Mouse (Mus musculus): ENCODE results near the gene Mef2b. TPM values are rescaled to one million over a fixed set of nuclear protein-coding genes. Genes with fewer than 3 reads are reported as not detected.

Gene Mef2b
- polyA plus RNA-seq, 2 experiments: 0.04 TPM; not detected in 1

DNA sequence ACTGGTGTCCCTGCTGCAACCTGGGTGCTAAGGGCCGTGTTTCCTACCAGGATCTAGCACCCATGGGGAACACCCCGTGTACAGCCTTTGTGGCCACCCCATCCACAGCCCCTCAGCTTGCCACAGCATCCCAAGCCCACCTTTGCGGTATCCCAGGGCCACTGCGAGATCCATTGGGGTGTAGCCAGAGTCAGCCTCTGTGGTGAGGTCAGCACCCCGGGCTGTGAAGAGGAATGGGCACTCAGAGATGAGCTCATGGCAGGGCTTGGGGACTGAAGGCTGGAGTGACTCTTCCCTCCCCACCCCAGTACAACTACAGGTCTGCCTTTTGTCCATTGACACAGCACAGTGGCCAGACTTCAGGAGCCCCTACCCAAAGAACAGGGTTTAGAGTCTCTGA, 5.4 kb upstream of the Mef2b start:
- no peak overlapping the region for H3K27ac ChIP-seq
- DNase-seq (ENCODE audit: low read depth in 3 of 3, low spot score in 3 of 3) (no peak), ATAC-seq (ENCODE audit: insufficient read depth) (no peak)
- H3K9me3 ChIP-seq (ENCODE audit: control insufficient read depth, low read length): no peaks in the 10 kb centered on the region
- peaks cover 10% of the 10 kb centered on the region for H3K36me3 ChIP-seq (replicated peaks; ENCODE audit: control insufficient read depth, insufficient read depth, low read depth)
- no peak overlapping the region for H3K4me3 ChIP-seq (ENCODE audit: insufficient read depth in 1 of 2, low read depth in 2 of 2, low read length in 2 of 2)
- 78% methylated on average over 5 of the region's 5 CpGs for WGBS (ENCODE audit: insufficient replicate concordance)
- no peak overlapping the region for H3K4me2 ChIP-seq (ENCODE audit: low read depth)
- no peaks in the 10 kb centered on the region for H3K27me3 ChIP-seq (ENCODE audit: control insufficient read depth, insufficient read depth, low read length)
- H3K9ac ChIP-seq (replicated peaks): no peak overlapping the region
- peaks cover 14 to 26% of the 10 kb centered on the region in 2 experiments for H3K4me1 ChIP-seq (replicated peaks; ENCODE audit: control insufficient read depth in 2 of 2, insufficient read depth in 2 of 2, low read length in 1 of 2)
- TF ChIP-seq CTCF (IDR thresholded peaks at IDR 0.05; ENCODE audit: low read depth): no peak
- TF ChIP-seq EP300 (IDR thresholded peaks at IDR 0.05; ENCODE audit: low read depth): no peak

DNA sequence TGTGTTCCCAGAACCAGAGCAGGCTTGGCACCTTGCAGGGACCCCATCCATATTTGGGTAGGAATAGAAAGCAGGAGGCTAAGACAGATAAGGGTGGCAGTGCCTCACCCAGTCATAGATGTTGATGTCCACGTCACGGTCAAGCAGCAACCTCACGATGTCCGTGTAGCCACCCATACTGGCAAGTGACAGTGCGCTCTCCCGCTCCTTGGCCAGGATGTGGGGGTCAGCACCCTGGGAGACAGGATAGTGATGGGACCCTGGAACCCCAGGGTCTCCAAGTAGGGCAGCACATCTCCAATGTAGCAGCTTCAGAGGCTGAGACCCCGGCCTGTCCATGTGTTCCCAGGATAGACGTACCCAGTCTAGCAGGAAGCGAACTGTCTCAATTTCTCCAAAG, 4.6 kb upstream of the Mef2b start:
- Histone ChIP-seq H3K9me3 (ENCODE audit: control insufficient read depth, low read length) (no peaks in the 10 kb centered on the region), H3K27ac (no peak overlapping the region), H3K4me1 (replicated peaks; ENCODE audit: control insufficient read depth in 2 of 2, insufficient read depth in 2 of 2, low read length in 1 of 2) (peaks cover 14 to 19% of the 10 kb centered on the region in 2 experiments), H3K9ac (replicated peaks) (no peak overlapping the region), H3K4me3 (ENCODE audit: insufficient read depth in 1 of 2, low read depth in 2 of 2, low read length in 2 of 2) (no peak overlapping the region), H3K27me3 (ENCODE audit: control insufficient read depth, insufficient read depth, low read length) (no peaks in the 10 kb centered on the region), H3K4me2 (ENCODE audit: low read depth) (no peak overlapping the region), H3K36me3 (replicated peaks; ENCODE audit: control insufficient read depth, insufficient read depth, low read depth) (peaks cover 10% of the 10 kb centered on the region)
- DNase-seq (ENCODE audit: low read depth in 3 of 3, low spot score in 3 of 3) (no peak), ATAC-seq (ENCODE audit: insufficient read depth) (no peak)
- WGBS (ENCODE audit: insufficient replicate concordance): 70% methylated on average over 9 of the region's 9 CpGs
- TF ChIP-seq EP300 (IDR thresholded peaks at IDR 0.05; ENCODE audit: low read depth): no peak
- TF ChIP-seq CTCF (IDR thresholded peaks at IDR 0.05; ENCODE audit: low read depth): no peak

DNA sequence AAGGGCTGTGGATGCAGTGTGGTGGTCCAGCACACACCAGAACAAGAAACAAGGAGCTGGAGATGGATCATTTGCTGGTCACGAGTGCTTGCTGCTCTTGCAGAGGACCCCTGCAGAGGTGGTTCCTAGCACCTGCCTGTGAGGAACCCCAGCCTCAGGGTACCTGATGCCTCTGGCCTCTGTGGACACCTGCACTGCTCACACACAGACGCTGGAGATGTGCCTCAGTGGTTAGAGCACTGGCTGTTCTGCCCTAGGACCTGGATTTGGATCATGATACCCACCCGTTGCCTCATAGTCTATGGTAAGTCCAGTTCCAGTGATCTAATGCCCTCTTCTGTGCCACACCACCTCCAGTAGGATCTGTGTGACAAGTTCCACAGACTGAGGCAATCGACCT, 2.9 kb upstream of the Mef2b start:
- H3K4me2 ChIP-seq (ENCODE audit: low read depth): no peak overlapping the region
- no peaks in the 10 kb centered on the region for H3K9me3 ChIP-seq (ENCODE audit: control insufficient read depth, low read length)
- no peak overlapping the region for H3K4me3 ChIP-seq (ENCODE audit: insufficient read depth in 1 of 2, low read depth in 2 of 2, low read length in 2 of 2)
- DNase-seq (ENCODE audit: low read depth in 3 of 3, low spot score in 3 of 3) (no peak), ATAC-seq (ENCODE audit: insufficient read depth) (no peak)
- no peak overlapping the region for H3K9ac ChIP-seq (replicated peaks)
- TF ChIP-seq CTCF (IDR thresholded peaks at IDR 0.05; ENCODE audit: low read depth) (no peak), EP300 (IDR thresholded peaks at IDR 0.05; ENCODE audit: low read depth) (no peak)
- no peak overlapping the region for H3K27ac ChIP-seq
- WGBS (ENCODE audit: insufficient replicate concordance): 70% methylated on average over 4 of the region's 4 CpGs
- H3K4me1 ChIP-seq (replicated peaks; ENCODE audit: control insufficient read depth in 2 of 2, insufficient read depth in 2 of 2, low read length in 1 of 2): peaks cover 14 to 25% of the 10 kb centered on the region in 2 experiments
- no peaks in the 10 kb centered on the region for H3K27me3 ChIP-seq (ENCODE audit: control insufficient read depth, insufficient read depth, low read length)
- H3K36me3 ChIP-seq (replicated peaks; ENCODE audit: control insufficient read depth, insufficient read depth, low read depth): peaks cover 10% of the 10 kb centered on the region

DNA sequence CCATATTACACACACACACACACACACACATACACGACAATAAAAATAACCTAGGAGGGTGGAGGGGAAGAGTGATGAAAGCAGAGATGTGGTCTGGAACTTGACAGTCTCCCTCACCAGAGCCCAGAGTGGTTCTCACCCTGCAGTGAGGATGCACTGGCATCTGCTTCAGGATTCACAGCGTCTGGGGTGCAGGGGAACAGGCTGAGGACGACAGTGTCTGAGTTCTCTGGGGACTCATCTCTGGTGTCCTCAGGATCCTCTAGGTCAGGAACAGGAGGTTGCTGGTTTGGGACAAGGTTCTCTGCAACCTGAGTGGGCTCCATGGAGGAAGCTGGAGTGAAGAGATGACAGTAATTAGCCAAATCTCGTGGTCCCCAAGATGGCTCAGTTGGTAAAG, 1.6 kb upstream of the Mef2b start:
- DNase-seq (ENCODE audit: low read depth in 3 of 3, low spot score in 3 of 3) (no peak), ATAC-seq (ENCODE audit: insufficient read depth) (no peak)
- no peak for TF ChIP-seq EP300 (IDR thresholded peaks at IDR 0.05; ENCODE audit: low read depth)
- no peak for TF ChIP-seq CTCF (IDR thresholded peaks at IDR 0.05; ENCODE audit: low read depth)
- H3K9ac ChIP-seq (replicated peaks): peak overlapping the region; percentile 74
- no peaks in the 10 kb centered on the region for H3K27me3 ChIP-seq (ENCODE audit: control insufficient read depth, insufficient read depth, low read length)
- H3K27ac ChIP-seq: no peak overlapping the region
- WGBS (ENCODE audit: insufficient replicate concordance): 63% methylated on average over 4 of the region's 4 CpGs
- H3K4me1 ChIP-seq (replicated peaks; ENCODE audit: control insufficient read depth in 2 of 2, insufficient read depth in 2 of 2, low read length in 1 of 2): peaks cover 12 to 19% of the 10 kb centered on the region in 2 experiments
- H3K9me3 ChIP-seq (ENCODE audit: control insufficient read depth, low read length): no peaks in the 10 kb centered on the region
- H3K4me3 ChIP-seq (ENCODE audit: insufficient read depth in 1 of 2, low read depth in 2 of 2, low read length in 2 of 2): peak overlapping the region; percentile 87; a peak in 2 of 4 replicates
- peaks cover 10% of the 10 kb centered on the region for H3K36me3 ChIP-seq (replicated peaks; ENCODE audit: control insufficient read depth, insufficient read depth, low read depth)
- peak overlapping the region; percentile 81 for H3K4me2 ChIP-seq (ENCODE audit: low read depth)

DNA sequence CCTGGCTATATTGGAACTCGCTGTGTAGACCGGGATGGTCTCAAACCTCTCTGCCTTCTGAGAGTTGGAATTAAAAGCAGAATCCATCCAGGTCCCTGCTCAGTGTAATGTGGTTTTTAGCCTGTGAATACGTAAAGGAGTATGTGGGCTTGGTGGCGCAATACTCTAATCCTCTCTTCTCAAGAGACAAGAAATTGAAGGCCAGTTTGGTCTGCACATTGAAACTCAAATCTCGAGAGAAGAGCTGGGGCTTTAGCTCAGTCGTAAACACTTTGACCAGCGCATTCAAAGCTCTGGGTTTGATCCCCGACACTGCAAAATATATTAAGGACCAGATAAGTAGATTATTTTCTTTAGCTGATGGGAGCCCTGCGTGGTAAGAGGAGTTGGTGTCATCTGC, 470 bp downstream of the Mef2b start:
- TF ChIP-seq EP300 (IDR thresholded peaks at IDR 0.05; ENCODE audit: low read depth): no peak; the same call in 1 of the 2 replicates
- TF ChIP-seq CTCF (IDR thresholded peaks at IDR 0.05; ENCODE audit: low read depth): no peak
- peak overlapping the region; percentile 95 for H3K4me2 ChIP-seq (ENCODE audit: low read depth)
- WGBS (ENCODE audit: insufficient replicate concordance): 5% methylated on average over 9 of the region's 9 CpGs
- peak overlapping the region; percentile 84 for H3K9ac ChIP-seq (replicated peaks)
- no peak for DNase-seq (ENCODE audit: low read depth in 3 of 3, low spot score in 3 of 3)
- peaks cover 12 to 15% of the 10 kb centered on the region in 2 experiments for H3K4me1 ChIP-seq (replicated peaks; ENCODE audit: control insufficient read depth in 2 of 2, insufficient read depth in 2 of 2, low read length in 1 of 2)
- peaks cover 3% of the 10 kb centered on the region for H3K36me3 ChIP-seq (replicated peaks; ENCODE audit: control insufficient read depth, insufficient read depth, low read depth)
- peak overlapping the region; percentile 87 to 92 for H3K4me3 ChIP-seq (ENCODE audit: insufficient read depth in 1 of 2, low read depth in 2 of 2, low read length in 2 of 2)
- H3K9me3 ChIP-seq (ENCODE audit: control insufficient read depth, low read length): no peaks in the 10 kb centered on the region
- peak overlapping the region; percentile 88 for H3K27ac ChIP-seq
- no peak for ATAC-seq (ENCODE audit: insufficient read depth)
- no peaks in the 10 kb centered on the region for H3K27me3 ChIP-seq (ENCODE audit: control insufficient read depth, insufficient read depth, low read length)

Measured in liver, embryonic 14.5 days (tissue).